Mouse (Mus musculus) liver, embryonic 15.5 days (tissue): ENCODE data around the gene Hoxc12. TPM values are rescaled to one million over a fixed set of nuclear protein-coding genes. Genes with fewer than 3 reads are reported as not detected.

Source experiments
- ATAC-seq: fragments of 200-750 bp; cut with Nextera tagmentation; 2 replicates; pipeline ENCODE4 v1.8.0; 2017; ENCODE audit warnings: moderate number of reproducible peaks, mild to moderate bottlenecking, moderate library complexity; ENCODE audit not compliant: insufficient read depth
- H3K27ac ChIP-seq: fragments of 300-500 bp; sonication (generic); replicated peaks from 2 replicates; pipeline ENCODE4 v1.5.1; 2015; ENCODE audit warnings: mild to moderate bottlenecking, inconsistent platforms
- H3K27me3 ChIP-seq: fragments of 300-500 bp; sonication (generic); 2 replicates; pipeline ENCODE4 v1.6.1; 2015; ENCODE audit warnings: mild to moderate bottlenecking, inconsistent platforms
- H3K36me3 ChIP-seq: fragments of 300-500 bp; sonication (generic); replicated peaks from 2 replicates; pipeline ENCODE4 v1.6.1; 2015; ENCODE audit warnings: moderate library complexity, mild to moderate bottlenecking, inconsistent platforms
- H3K4me1 ChIP-seq: fragments of 300-500 bp; sonication (generic); replicated peaks from 2 replicates; pipeline ENCODE4 v1.6.1; 2015; ENCODE audit warnings: inconsistent platforms
- H3K4me2 ChIP-seq: fragments of 300-500 bp; sonication (generic); 2 replicates; pipeline ENCODE4 v1.6.1; 2015; ENCODE audit warnings: moderate library complexity, mild to moderate bottlenecking, inconsistent platforms
- H3K4me3 ChIP-seq: fragments of 300-500 bp; sonication (generic); replicated peaks from 2 replicates; pipeline ENCODE4 v1.5.1; 2015; ENCODE audit warnings: mild to moderate bottlenecking, inconsistent platforms
- H3K9ac ChIP-seq: fragments of 300-500 bp; sonication (generic); 2 replicates; pipeline ENCODE4 v1.6.1; 2015; ENCODE audit warnings: moderate library complexity, mild to moderate bottlenecking, inconsistent platforms
- H3K9me3 ChIP-seq: fragments of 300-500 bp; sonication (generic); replicated peaks from 2 replicates; pipeline ENCODE4 v1.6.1; 2016; ENCODE audit warnings: inconsistent platforms
- WGBS: fragments of 180-500 bp; shearing (Covaris S2); methylation state at CpG from one replicate; pipeline ENCODE4 v1.1.7; 2015; ENCODE audit warnings: mixed read lengths; ENCODE audit not compliant: insufficient replicate concordance; 5-methylcytosine and 5-hydroxymethylcytosine counted together
- polyA plus RNA-seq: library from polyadenylated mRNA; unstranded; fragments of >200 nt; fragmentation: Nextera tagmentation; extraction: Ambion mirVana; gene quantifications from 2 replicates; pipeline ENCODE4 v1.2.1, GENCODE M21; 2015

Gene Hoxc12
- polyA plus RNA-seq, 1 experiment from 2014 or later, result not detected

DNA sequence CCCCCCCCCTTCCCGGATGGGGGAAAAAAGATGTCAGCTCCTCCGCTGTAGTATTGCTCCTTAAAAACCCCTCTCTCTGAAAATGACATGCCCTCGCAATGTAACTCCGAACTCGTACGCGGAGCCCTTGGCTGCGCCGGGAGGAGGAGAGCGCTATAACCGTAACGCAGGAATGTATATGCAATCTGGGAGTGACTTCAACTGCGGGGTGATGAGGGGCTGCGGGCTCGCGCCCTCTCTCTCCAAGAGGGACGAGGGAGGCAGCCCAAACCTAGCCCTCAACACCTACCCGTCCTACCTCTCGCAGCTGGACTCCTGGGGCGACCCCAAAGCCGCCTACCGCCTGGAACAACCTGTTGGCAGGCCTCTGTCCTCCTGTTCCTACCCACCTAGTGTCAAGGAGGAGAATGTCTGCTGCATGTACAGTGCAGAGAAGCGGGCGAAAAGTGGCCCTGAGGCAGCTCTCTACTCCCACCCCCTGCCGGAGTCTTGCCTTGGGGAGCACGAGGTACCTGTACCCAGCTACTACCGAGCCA lies 30.3 kb downstream of the Hoxc12 start, which contains the start of gene Hoxc10:
Hoxc10 (plus strand) TSS at position 21 of the 536 bp plus-strand sequence.
- Histone ChIP-seq H3K9me3 (no peaks in the 10 kb centered on the region), H3K27me3 (peaks cover 98% of the 10 kb centered on the region), H3K9ac (no peak within 1 kb of the TSS), H3K4me1 (no peaks in the 10 kb centered on the region; the same call in 1 of the 2 replicates), H3K4me3 (no peak within 1 kb of the TSS), H3K27ac (no peak within 1 kb of the TSS), H3K4me2 (no peak within 1 kb of the TSS), H3K36me3 (no peaks in the 10 kb centered on the region)
- WGBS, result 3% methylated on average over 27 of the region's 27 CpGs
- no peak for ATAC-seq

DNA sequence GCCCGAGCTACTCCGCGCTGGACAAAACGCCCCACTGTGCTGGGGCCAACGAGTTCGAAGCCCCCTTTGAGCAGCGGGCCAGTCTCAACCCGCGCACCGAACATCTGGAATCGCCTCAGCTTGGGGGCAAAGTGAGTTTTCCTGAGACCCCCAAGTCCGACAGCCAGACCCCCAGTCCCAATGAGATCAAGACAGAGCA lies 30.7 kb downstream of the Hoxc12 start, which contains the start of gene Hoxc5:
Hoxc5 (plus strand) TSS at position 132 of the 199 bp plus-strand sequence.
- H3K4me1 ChIP-seq, result no peaks in the 10 kb centered on the region; the same call in 1 of the 2 replicates
- no peaks in the 10 kb centered on the region for H3K36me3 ChIP-seq
- no peak for ATAC-seq
- WGBS, result 4% methylated on average over 12 of the region's 12 CpGs
- H3K27me3 ChIP-seq, result peaks cover 99% of the 10 kb centered on the region
- H3K4me2 ChIP-seq, result no peak within 1 kb of the TSS
- no peak within 1 kb of the TSS for H3K4me3 ChIP-seq
- H3K9me3 ChIP-seq, result no peaks in the 10 kb centered on the region
- no peak within 1 kb of the TSS for H3K9ac ChIP-seq
- no peak within 1 kb of the TSS for H3K27ac ChIP-seq

DNA sequence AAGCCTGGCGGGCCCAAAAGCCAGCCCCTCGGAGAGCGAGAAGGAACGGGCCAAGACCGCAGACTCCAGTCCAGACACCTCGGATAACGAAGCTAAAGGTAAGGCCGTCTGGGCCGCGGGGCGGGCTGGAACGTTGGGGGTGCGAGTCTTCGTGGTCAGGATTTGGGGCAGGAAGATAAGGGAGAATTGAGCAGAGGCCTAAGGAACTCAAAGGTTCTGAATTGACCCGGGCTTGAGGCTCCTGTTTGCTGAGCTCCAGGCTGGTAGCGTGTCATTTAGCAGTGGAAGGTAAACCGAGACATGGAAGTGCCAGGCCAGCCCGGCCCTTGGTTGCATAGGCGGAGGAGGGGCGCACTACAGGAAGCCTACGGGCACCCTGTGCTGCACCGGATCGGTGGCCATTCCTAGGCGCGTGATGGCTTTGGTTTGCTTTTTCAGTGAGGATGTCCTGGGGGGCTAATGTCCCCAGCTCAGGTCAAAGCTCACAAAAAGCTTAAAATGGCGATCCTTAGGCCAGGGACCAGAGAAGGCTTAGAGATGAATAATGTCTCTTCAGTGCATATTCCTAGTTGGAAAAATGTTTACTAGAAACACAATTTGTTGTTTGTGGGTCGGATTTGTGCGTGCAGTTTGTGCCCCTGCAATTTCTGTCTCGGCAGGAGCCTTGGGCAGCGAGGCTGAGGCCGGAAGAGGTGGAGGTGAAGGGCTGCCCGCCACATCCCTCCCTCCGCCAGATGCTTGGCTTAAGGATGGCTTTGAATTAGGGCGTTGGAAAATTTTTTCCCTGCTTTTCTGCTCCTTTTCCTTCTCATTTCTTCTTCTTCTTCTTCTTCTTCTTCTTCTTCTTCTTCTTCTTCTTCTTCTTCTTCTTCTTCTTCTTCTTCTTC lies 31.2 kb downstream of the Hoxc12 start:
- Histone ChIP-seq H3K9me3 (no peaks in the 10 kb centered on the region), H3K27me3 (peaks cover 99% of the 10 kb centered on the region), H3K4me3 (no peak overlapping the region), H3K9ac (no peak overlapping the region), H3K27ac (no peak overlapping the region), H3K4me1 (no peaks in the 10 kb centered on the region; the same call in 1 of the 2 replicates), H3K4me2 (no peak overlapping the region), H3K36me3 (no peaks in the 10 kb centered on the region)
- ATAC-seq, result no peak
- WGBS, result 3% methylated on average over 34 of the region's 34 CpGs

DNA sequence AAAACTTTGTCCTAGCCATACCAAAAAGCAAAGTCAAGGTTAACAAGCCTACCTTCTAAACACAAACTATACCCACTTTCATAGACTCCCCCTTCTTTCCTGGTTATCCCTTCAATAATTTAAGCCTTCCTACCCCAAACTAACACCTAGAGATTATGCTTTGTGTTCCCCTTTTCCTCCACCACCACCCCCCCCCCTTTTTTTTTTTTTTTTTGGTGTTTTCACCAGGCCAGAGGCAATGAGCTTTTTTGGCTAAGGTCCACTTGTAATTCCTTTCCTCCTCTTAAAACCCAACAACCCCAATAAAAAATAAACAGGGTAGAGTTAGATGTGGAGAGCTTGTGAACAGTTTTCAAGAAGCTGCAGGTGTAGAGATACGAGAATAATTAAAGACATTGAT lies 32.7 kb downstream of the Hoxc12 start:
- Histone ChIP-seq H3K9me3 (no peaks in the 10 kb centered on the region), H3K9ac (no peak overlapping the region), H3K27me3 (peaks cover 99% of the 10 kb centered on the region), H3K36me3 (no peaks in the 10 kb centered on the region), H3K27ac (no peak overlapping the region), H3K4me3 (no peak overlapping the region), H3K4me2 (no peak overlapping the region), H3K4me1 (no peaks in the 10 kb centered on the region; the same call in 1 of the 2 replicates)
- WGBS, result 14% methylated on average over 1 of the region's 1 CpGs
- no peak for ATAC-seq

DNA sequence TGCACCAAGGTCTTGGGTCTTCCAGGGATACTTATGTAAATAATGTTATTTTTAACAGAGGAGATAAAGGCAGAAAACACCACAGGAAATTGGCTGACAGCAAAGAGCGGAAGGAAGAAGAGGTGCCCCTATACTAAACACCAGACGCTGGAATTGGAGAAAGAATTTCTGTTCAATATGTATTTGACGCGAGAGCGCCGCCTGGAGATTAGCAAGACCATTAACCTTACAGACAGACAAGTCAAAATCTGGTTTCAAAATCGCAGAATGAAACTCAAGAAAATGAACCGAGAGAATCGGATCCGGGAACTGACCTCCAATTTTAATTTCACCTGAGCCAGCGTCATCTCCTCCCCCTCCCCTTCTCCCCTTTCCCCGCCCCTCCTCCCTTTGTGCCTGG lies 34.2 kb downstream of the Hoxc12 start:
- peaks cover 99% of the 10 kb centered on the region for H3K27me3 ChIP-seq
- H3K4me2 ChIP-seq, result no peak overlapping the region
- no peaks in the 10 kb centered on the region for H3K9me3 ChIP-seq
- H3K36me3 ChIP-seq, result no peaks in the 10 kb centered on the region
- H3K4me1 ChIP-seq, result no peaks in the 10 kb centered on the region; the same call in 1 of the 2 replicates
- 2% methylated on average over 12 of the region's 12 CpGs for WGBS
- ATAC-seq, result no peak
- no peak overlapping the region for H3K9ac ChIP-seq
- no peak overlapping the region for H3K4me3 ChIP-seq
- no peak overlapping the region for H3K27ac ChIP-seq

DNA sequence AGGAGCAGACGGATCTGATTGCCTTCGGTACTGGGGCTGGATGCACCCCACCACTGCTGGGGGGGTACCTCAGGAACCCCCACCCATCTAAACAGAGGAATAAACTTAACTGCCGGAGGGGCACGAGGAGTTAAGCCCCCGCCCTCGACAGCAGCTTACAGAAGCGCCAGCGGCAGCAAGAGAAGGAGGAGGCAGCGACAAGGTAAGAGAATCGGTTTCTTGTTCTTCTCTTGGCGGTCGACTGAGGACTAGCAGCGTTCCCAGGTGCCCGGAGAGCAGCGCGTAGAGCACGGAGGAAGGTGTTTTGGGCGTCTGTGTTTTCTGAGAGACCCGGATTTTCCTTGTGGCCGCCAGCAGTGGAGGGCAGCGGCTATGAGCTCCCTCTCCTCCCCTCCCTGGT lies 35.7 kb downstream of the Hoxc12 start:
- WGBS, result 2% methylated on average over 21 of the region's 21 CpGs
- no peak for ATAC-seq
- Histone ChIP-seq H3K4me2 (no peak overlapping the region), H3K27me3 (peaks cover 99% of the 10 kb centered on the region), H3K9ac (no peak overlapping the region), H3K9me3 (no peaks in the 10 kb centered on the region), H3K4me1 (peaks cover 3% of the 10 kb centered on the region; the same call in 1 of the 2 replicates), H3K27ac (no peak overlapping the region), H3K36me3 (no peaks in the 10 kb centered on the region), H3K4me3 (no peak overlapping the region)

DNA sequence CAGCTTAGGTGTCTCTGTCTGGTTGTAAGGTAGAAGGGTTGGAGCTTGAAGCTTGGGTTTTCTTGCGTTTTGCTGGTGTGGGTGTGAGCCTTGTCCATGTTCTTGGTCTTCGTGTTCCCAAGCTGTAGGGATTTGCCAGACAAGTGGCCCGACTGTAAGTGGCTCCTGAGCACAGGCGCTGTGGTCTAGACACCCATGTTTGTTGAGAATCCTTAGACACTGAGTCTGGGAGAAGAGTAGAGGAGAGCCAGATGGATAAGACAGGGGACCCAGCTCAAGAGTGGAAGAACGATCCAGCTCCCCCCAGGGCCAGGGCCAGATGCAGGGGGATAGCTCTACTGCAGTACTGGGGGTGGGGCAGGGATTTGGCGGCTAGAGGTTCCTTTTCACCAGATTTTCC lies 36.2 kb downstream of the Hoxc12 start:
- H3K4me1 ChIP-seq, result peaks cover 3% of the 10 kb centered on the region; the same call in 1 of the 2 replicates
- peaks cover 99% of the 10 kb centered on the region for H3K27me3 ChIP-seq
- no peak overlapping the region for H3K4me2 ChIP-seq
- 2% methylated on average over 6 of the region's 6 CpGs for WGBS
- no peaks in the 10 kb centered on the region for H3K36me3 ChIP-seq
- no peak for ATAC-seq
- no peak overlapping the region for H3K4me3 ChIP-seq
- H3K9ac ChIP-seq, result no peak overlapping the region
- H3K9me3 ChIP-seq, result no peaks in the 10 kb centered on the region
- H3K27ac ChIP-seq, result no peak overlapping the region

DNA sequence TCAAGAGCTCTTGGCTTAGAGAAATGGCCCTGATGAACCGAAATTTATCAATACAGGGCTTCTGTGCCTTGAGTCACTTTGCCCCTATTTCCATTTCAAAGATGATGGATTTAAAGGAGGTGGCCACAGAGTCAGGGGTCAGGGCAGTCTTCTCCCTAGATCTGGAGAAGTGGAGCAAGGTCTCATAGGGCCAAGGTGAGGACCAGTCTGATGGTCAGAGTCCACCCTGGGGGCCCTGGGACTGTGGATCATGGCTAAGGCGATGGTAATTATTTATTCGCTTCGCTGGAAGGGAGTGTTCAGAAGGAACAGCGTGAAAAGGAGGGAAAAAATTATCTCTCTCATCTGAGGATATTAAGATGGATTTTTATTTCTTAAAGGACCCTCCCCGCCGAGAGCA lies 38.5 kb downstream of the Hoxc12 start:
- no peak overlapping the region for H3K4me3 ChIP-seq
- H3K9me3 ChIP-seq, result no peaks in the 10 kb centered on the region
- H3K27ac ChIP-seq, result no peak overlapping the region
- peaks cover 3% of the 10 kb centered on the region; the same call in 1 of the 2 replicates for H3K4me1 ChIP-seq
- no peak overlapping the region for H3K4me2 ChIP-seq
- H3K27me3 ChIP-seq, result peaks cover 100% of the 10 kb centered on the region
- no peak for ATAC-seq
- 4% methylated on average over 7 of the region's 7 CpGs for WGBS
- H3K9ac ChIP-seq, result no peak overlapping the region
- H3K36me3 ChIP-seq, result no peaks in the 10 kb centered on the region

DNA sequence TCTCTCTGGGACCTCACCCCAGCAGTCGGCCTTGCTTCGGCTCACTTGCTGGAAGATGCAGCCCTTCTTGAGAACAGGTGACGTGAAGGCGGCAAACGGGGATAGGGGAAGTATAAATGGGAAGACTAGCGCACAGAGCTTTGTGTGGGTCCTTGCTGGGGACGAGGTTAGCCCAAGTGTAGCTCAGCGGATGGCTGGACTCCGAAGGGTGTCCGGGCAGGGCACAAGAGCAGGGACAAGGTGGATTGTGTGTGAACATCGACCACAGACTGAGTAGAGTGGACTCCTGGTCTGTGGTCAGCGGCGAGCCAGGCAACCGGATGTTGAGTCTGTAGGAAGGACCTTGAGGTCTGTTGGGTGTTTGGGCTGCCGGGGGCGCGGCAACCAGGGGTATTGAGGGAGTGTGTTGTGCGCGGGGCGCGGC lies 39.1 kb downstream of the Hoxc12 start:
- no peak for ATAC-seq
- H3K4me3 ChIP-seq, result no peak overlapping the region
- WGBS, result under 1% methylated on average over 21 of the region's 21 CpGs
- H3K4me2 ChIP-seq, result no peak overlapping the region
- H3K9me3 ChIP-seq, result no peaks in the 10 kb centered on the region
- H3K27ac ChIP-seq, result no peak overlapping the region
- H3K4me1 ChIP-seq, result peaks cover 3% of the 10 kb centered on the region; the same call in 1 of the 2 replicates
- H3K36me3 ChIP-seq, result no peaks in the 10 kb centered on the region
- H3K9ac ChIP-seq, result no peak overlapping the region
- peaks cover 100% of the 10 kb centered on the region for H3K27me3 ChIP-seq

DNA sequence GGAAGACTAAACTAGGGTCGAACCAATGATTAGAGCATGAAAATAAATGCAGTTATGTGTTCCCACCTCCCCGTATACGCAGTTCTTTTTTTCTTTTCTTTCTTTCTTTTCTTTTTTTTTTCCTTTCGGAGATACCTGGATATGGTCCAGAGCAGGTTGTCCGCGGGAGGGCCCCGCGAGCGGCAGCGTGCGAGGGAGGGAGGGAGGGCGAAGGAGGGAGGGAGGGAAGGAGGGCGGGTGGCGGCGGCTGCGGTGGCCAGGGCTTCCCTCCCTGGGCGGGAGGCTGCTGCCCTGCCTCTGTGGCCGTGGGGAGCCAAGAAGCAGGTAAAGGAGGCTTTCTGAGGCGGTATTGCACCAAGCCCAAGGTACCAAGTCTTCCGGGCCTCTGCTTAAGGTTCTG lies 39.6 kb downstream of the Hoxc12 start, which contains the start of gene Hoxc9:
Hoxc9 (plus strand) TSS at position 269 of the 400 bp plus-strand sequence.
- peak within 1 kb of the TSS; percentile 8; the same call in 1 of the 2 replicates for H3K4me3 ChIP-seq
- H3K4me2 ChIP-seq, result peak within 1 kb of the TSS; percentile 30
- H3K36me3 ChIP-seq, result no peaks in the 10 kb centered on the region
- H3K4me1 ChIP-seq, result peaks cover 3% of the 10 kb centered on the region; the same call in 1 of the 2 replicates
- no peaks in the 10 kb centered on the region for H3K9me3 ChIP-seq
- no peak within 1 kb of the TSS for H3K27ac ChIP-seq
- no peak for ATAC-seq
- under 1% methylated on average over 18 of the region's 20 CpGs for WGBS
- no peak within 1 kb of the TSS for H3K9ac ChIP-seq
- peaks cover 100% of the 10 kb centered on the region for H3K27me3 ChIP-seq

DNA sequence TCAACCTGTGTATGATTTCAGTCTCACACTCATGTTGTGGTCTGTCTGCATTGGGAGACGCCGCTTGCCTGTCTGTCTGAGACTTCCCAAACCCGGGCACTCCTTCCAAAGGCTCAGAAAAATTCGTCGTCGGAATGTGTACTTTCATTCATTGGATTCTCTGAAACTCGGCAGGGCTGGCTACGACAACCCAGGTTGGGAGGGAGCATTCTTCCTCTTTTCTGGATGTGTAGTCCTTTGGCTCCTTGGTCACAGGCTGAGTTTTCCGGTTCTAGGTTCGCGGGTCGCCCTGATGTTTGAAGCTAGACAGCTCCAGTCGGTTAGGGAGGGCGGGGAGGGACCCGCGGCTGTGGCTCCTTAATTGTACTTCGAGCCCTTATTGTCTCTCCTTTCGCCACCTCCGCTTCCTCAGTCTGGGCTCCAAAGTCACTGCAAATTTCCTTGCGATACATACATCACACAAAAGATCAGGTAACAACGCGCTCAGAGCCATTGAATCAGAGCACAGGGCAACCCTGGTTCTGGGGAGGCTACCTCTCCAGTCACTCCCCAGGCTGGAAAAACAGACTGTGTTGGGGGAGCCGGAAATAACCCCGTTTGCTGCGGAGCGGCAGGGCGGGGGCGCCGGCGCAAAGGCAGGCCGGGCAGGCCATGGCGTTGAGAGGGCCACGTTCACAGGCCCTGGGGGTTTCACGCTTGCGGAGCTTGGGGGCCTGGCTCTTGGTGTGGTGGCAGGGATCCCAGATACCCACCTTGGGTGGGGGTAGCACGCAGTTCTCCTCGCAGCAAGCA lies 40.3 kb downstream of the Hoxc12 start:
- ATAC-seq, result no peak
- peaks cover 6% of the 10 kb centered on the region; the same call in 1 of the 2 replicates for H3K4me1 ChIP-seq
- WGBS, result 2% methylated on average over 37 of the region's 37 CpGs
- H3K36me3 ChIP-seq, result no peaks in the 10 kb centered on the region
- no peaks in the 10 kb centered on the region for H3K9me3 ChIP-seq
- H3K27me3 ChIP-seq, result peaks cover 100% of the 10 kb centered on the region
- H3K27ac ChIP-seq, result no peak overlapping the region
- no peak overlapping the region for H3K9ac ChIP-seq
- peak overlapping the region; percentile 30 for H3K4me2 ChIP-seq
- peak overlapping the region; percentile 8; the same call in 1 of the 2 replicates for H3K4me3 ChIP-seq
